Mouse (Mus musculus): ENCODE results near the gene Itgad.

Itgad gene

GRCm38 (mm10) chr7:128180126-128180525 lies 25.9 kb downstream of the Itgad start:
- in situ Hi-C loops (cut with MboI, MseI), result no loop called here

- in situ Hi-C loops (cut with MboI, MseI), result no loop called here
Observed at GRCm38 (mm10) chr7:128180546-128180945, 26.4 kb downstream of the Itgad start.

GRCm38 (mm10) chr7:128181691-128182090 lies 27.5 kb downstream of the Itgad start:
- in situ Hi-C loops (cut with MboI, MseI), result no loop called here

DNA sequence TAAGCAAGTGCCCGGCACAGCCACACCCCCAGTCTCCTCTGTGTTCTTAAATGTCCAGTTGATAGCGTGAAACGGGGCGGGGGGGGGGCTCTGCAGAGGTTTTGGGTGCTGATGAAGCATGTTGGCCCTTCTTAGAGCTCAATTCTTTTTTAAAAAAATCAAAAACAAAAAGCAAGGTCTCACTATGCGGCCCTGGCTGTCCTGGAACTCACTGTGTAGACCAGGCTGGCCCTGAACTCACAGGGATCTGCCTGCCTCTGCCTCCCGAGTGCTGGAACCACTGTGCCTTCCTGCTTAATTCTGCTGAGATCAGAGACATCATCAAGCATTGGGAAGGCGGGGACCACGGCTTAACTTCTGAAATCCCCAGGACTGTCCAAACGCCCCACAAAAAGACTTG lies 47.4 kb downstream of the Itgad start:
- in situ Hi-C loops (cut with MboI, MseI), result loop anchor here (5.0 kb wide), 1 partner anchor 54 kb away; no protein-coding TSS in a partner anchor

DNA sequence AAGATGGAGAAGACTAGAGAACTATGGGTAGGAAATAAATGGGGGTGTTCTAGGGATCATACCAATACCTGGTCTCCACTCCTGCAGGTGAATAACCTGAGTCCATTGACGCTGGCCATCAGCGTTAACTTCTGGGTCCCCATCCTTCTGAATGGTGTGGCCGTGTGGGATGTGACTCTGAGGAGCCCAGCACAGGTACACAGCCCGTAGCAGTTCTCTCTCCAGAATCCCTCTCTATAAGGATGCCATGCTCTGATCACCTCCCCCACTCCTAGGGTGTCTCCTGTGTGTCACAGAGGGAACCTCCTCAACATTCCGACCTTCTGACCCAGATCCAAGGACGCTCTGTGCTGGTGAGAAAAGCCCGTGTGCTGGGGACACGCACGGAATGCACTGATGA lies 48.9 kb downstream of the Itgad start:
- in situ Hi-C loops (cut with MboI, MseI), result loop anchor here (5.0 kb wide), 1 partner anchor 56 kb away; no protein-coding TSS in a partner anchor

DNA sequence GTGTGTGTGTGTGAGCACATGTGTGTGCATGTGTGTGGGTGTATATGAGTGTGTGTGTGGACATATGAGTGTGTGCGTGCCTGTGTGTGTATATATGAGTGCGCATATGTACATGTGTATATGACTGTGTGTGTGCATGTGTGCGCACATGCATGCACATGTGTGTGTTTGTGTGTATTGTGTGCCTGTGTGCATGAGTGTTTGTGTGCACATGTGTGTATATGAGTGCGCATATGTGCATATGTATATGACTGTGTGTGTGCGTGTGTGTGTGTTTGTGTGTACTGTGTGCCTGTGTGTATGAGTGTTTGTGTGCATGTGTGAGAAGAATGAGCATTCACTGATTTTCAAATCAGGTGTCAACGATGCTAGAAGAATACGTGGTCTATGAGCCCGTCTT lies 50.0 kb downstream of the Itgad start:
- in situ Hi-C loops (cut with MboI, MseI), result loop anchor here (5.0 kb wide), 1 partner anchor 57 kb away; no protein-coding TSS in a partner anchor

DNA sequence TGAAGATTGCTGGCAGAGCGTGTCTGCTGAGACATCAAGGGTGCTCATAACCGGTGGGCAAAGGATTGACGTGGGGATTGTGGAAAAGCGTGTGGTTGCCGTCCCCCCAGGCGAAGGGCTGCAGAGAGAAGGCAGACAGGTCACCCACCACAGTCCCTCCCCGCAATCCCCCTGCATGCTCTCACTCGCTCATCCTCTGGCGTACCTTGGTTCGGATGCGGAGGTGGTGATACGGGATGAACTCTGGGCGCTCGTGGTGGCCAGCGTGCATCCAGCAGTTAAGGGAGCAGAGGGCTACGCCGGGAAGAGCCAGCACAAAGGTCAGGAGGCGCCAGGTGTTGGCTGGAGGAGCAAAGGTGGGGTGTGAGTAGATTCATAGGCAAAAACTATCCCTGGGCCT lies 51.5 kb downstream of the Itgad start:
- in situ Hi-C loops (cut with MboI, MseI), result loop anchor here (5.0 kb wide), 1 partner anchor 108 kb away; no protein-coding TSS in a partner anchor

DNA sequence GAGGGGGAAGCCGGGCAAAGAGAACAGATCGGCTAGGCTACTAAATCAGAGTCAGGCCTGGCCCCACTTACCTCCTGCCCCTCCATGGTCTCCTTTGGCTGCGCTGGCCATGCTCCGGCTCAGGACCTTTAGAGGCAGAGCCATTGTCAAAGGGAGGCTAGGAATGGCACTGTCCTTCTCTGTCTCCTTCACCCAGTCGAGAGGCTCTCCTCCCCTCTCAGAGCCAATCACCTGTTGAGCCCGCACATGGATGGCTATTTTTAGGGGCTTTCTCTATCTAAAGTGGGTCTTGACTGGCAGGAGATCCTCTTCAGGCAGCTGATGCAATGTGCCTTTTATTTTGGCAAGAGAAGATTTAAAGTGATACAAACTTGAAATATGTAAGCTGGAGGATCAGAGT lies 52.0 kb downstream of the Itgad start, which contains the start of gene Cox6a2:
TSS of gene Cox6a2 (minus strand) at position 236 of the 400 bp plus-strand sequence.
- in situ Hi-C loops (cut with MboI, MseI), result loop anchor here (5.0 kb wide), 1 partner anchor 109 kb away; no protein-coding TSS in a partner anchor

- in situ Hi-C loops (cut with MboI, MseI), result loop anchor here (5.0 kb wide), 1 partner anchor 111 kb away; no protein-coding TSS in a partner anchor
Observed at GRCm38 (mm10) chr7:128208187-128208586, 54.0 kb downstream of the Itgad start.

- in situ Hi-C loops (cut with MboI, MseI), result loop anchor here (5.0 kb wide), 1 partner anchor 113 kb away; no protein-coding TSS in a partner anchor
Observed at GRCm38 (mm10) chr7:128209826-128210225, 55.6 kb downstream of the Itgad start.

- in situ Hi-C loops (cut with MboI, MseI), result no loop called here
Observed at GRCm38 (mm10) chr7:128219952-128220351, 65.8 kb downstream of the Itgad start.

DNA sequence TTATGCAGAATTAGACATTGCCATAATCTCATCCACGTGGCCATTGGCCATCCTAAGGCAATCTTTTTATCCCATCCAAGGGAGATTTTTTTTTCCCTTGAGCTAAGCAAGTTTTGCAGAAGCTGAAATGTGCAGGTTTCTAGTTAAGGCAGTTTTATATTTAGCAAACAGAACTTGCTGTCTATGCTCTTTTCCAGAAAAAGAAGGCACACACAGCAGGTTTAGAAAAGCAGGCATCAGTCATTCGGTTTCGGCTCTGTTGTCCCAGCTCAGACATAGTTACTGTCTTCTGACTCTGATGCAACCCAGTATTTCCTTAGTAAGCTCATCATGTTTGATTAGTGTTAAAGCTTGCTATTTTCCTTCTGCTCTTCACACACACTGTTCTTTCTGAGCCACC lies 66.8 kb downstream of the Itgad start:
- in situ Hi-C loops (cut with MboI, MseI), result no loop called here

DNA sequence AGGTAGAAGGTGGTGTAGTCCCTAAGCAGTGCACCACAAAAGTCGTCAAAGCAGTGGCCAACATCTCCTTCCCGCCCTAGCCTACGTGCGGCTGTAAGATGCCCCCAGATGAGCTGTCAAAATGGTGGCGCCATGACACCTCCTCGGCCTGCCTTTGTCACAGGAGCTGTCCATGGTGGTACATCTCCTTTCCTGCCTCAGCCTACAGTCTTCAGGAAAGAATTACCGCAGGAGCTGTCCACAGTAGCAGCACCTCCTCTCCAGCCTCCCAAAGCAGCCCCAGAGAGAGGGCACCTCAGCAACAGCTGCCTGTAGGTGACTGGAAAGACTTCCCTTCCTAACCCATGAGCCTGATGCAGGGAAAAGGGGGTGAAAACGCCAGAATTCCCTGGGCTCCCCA lies 77.6 kb downstream of the Itgad start:
- in situ Hi-C loops (cut with MboI, MseI), result no loop called here

- in situ Hi-C loops (cut with MboI, MseI), result no loop called here
Observed at GRCm38 (mm10) chr7:128234796-128235195, 80.6 kb downstream of the Itgad start.

- in situ Hi-C loops (cut with MboI, MseI), result no loop called here
Observed at GRCm38 (mm10) chr7:128235481-128235880, 81.3 kb downstream of the Itgad start.

GRCm38 (mm10) chr7:128236426-128236825 lies 82.2 kb downstream of the Itgad start:
- in situ Hi-C loops (cut with MboI, MseI), result no loop called here

DNA sequence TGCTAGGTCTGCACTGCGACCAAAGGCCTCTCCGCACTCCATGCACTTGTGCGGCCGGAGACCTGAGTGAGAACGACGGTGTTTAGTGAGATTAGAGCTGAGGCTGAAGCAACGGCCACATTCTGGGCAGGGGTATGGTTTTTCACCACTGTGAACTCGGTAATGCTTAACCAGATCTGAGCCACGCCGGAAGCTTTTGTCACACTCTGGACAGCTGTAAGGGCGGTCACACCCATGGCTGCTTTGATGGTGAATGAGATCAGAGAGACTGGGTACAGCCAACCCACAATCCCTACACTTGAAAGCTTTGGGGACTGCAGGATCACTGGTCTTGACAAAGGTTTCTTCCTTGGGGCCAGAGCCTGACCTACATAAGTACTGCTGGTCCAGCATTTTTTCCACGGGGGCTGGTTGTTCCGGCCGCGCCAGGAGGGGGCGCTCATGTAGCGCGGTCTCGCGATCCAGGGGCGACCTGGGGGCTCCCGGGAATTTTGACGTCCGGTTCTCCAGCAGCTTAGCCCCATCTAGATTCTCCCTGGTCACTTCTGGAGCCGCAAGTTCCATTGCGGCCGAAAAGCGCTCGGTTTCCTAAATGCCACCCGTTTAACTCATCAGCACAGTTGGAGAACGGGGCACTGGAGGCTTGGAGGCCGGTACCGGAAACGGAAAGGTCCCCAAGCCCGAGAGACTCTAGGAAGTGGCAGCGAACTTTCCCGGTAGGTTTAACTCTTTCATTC lies 82.8 kb downstream of the Itgad start, which contains the start of gene Armc5:
TSS of gene Armc5 (plus strand) at position 487 of the 737 bp plus-strand sequence.
- in situ Hi-C loops (cut with MboI, MseI), result no loop called here

DNA sequence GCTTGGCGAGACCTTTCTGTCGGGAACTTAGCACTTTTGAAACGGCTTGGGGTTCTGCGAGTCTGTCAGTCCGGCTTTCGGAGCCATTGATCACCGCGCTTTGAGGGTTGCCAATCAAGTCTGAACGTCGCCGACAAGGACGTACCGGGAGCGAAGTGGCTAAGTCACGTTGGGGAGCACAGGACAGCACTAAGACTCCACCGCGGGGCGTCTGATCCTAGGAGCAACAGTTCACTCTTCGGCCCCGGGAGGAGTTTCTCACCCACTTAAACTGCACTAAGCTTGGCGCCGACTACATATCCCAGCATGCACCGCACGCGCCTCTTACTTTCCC lies 83.4 kb downstream of the Itgad start:
- in situ Hi-C loops (cut with MboI, MseI), result no loop called here

DNA sequence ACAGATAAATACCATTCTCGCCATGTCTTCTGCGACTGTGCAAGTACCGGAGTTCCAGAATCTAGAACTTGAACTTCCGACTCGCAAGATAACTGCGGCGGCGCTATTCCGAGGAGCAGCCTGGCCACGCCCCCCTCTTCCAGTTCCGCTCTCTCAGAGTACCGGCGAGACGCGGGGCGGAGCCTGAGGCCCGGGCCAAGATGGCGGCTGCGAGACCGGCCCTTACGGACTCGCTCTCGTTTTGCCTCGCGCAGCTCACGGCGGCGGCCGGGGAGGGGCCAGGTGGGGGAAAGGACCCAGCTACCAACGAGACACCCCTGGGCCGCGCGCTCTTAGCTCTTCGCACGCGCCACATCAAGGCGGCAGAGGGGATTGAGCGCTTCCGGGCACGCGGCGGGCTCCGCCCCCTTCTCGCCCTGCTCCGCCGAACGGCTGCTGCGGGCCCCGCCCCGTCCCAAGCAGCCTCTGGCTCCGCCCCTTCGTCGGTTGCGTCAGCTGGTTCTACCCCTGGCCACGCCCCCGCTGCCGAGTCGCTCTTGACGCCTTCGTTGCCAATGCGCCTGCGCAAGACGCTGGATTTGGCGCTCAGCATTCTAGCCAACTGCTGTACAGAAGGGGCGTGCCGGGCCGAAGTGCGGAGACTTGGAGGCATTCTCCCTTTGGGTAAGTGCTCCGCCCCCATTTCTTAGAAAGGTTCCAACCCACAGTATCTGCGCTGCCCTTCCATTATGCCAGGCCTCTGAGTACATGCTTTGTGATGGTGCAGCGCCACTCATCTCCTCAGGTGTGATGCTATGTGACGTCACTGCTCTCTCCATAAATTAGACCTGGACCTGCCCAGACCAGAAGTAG lies 84.0 kb downstream of the Itgad start, which contains the start of gene 9130023H24Rik:
TSS of gene 9130023H24Rik (minus strand) at position 105 of the 852 bp plus-strand sequence.
- in situ Hi-C loops (cut with MboI, MseI), result no loop called here

- in situ Hi-C loops (cut with MboI, MseI), result no loop called here
Observed at GRCm38 (mm10) chr7:128238991-128239390, 84.8 kb downstream of the Itgad start.

DNA sequence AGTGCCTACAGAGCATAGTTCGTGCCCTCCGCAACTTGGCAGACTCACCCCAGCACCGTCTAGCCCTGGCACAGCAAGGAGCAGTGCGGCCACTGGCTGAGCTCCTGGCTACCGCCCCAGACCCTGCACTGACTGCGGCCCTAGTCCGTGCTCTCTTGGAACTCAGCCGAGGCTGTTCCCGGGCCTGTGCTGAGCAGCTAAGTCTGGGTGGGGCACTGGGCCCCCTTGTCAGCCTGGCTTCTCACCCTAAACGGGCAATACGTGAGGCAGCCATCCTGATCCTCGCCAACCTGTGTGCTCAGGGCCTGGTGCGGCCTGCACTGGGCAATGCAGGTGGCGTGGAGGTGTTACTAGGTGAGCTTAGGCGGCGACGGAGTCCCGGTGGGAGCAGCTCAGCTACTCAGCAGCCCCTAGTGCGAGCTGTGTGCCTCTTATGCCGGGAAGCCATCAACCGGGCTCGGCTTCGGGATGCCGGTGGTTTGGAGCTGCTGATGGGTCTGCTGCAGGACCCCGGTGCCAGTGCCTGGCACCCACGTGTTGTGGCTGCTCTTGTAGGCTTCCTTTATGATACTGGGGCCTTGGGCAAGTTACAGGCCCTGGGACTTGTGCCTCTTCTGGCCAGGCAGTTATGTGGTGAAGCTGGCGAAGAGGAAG lies 86.1 kb downstream of the Itgad start:
- in situ Hi-C loops (cut with MboI, MseI), result loop anchor here (5.0 to 10.0 kb wide), 2 partner anchors 107 to 385 kb away; no protein-coding TSS in a partner anchor
